Comparison of ENCODE assay signal across 11 mouse cellular contexts in the genomic region with DNA sequence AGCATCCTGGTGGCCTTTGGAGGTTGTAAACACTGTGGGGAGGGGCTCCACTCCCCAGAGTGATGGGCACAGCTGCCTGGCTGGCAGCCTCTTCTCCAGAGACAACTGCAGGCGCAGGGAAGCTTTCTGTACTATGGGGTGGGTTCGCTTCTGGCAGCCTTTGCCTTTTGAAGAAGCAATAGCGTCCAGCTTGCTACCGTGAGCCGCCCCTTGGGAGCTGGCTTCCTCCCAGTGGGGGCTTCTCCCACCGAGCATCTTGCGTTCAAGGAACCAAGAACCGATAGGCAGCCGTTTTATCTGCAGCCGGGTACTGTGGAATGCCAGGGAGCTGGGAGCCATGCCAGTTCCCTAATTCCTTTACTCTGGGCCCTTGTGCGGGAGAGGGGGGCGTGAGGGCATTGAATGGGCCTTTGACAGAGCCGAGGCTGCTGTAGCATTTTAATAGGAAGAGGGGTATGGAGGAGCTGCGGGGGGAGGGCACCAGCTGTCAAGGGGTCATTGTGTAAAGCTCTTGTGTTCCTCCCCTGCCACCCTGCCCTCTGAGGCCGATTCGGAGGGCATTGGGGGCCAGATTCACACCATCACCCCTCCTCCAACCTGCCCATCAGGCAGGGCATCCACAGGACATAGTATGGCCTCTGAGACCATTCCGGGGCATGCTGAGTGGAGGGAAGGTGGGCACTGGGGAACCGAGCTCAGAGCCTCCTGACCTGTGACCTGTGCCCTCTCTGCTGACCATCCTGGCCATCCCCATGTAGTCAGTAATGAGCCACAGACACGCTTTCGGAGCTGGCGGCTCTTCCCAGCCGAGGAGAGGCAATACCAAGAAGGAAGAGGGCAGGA. TPM values are rescaled to one million over a fixed set of nuclear protein-coding genes. Genes with fewer than 3 reads are reported as not detected.
A peak's percentile ranks its signal among the peaks of the same experiment; 100 is the strongest.
DNase-seq lines count a peak whose midpoint lies in the region; ATAC-seq lines count a peak whose summit lies in the region.
"Had no signal": no experiment of that assay in that cellular context is flagged by ENCODE, and none has a peak within 500 bp of the region (broad histone marks: within the 10 kb centered on the region; RNA-seq: fewer than 3 reads in every experiment).

No protein-coding gene starts in this region.

- no peaks in the 10 kb centered on the region for H3K9me3 ChIP-seq in forebrain, embryonic 13.5 days (replicated peaks)
- no peaks in the 10 kb centered on the region for H3K9me3 ChIP-seq in neural tube, embryonic 13.5 days

- H3K27ac ChIP-seq in forebrain, embryonic 13.5 days: peak overlapping the region; percentile 83
- peak overlapping the region; percentile 83 for H3K27ac ChIP-seq in neural tube, embryonic 13.5 days (replicated peaks)

- peaks cover 42% of the 10 kb centered on the region for H3K4me1 ChIP-seq in forebrain, embryonic 13.5 days
- H3K4me1 ChIP-seq in neural tube, embryonic 13.5 days (replicated peaks): peaks cover 40% of the 10 kb centered on the region

- H3K36me3 ChIP-seq in forebrain, embryonic 13.5 days (ENCODE audit: poor library complexity, severe bottlenecking): peaks cover 26% of the 10 kb centered on the region
- H3K36me3 ChIP-seq in neural tube, embryonic 13.5 days: peaks cover 19% of the 10 kb centered on the region

- 27% methylated on average over 22 of the region's 22 CpGs for WGBS in forebrain, embryonic 13.5 days
- WGBS in neural tube, embryonic 13.5 days: 33% methylated on average over 22 of the region's 22 CpGs

- intact Hi-C loops in heart, postnatal 14 days (cut with DNase I): no loop called here

- H3K27me3 ChIP-seq in forebrain, embryonic 13.5 days: no peaks in the 10 kb centered on the region
- no peaks in the 10 kb centered on the region for H3K27me3 ChIP-seq in neural tube, embryonic 13.5 days
- H3K27me3 ChIP-seq: CH12.LX had no signal

- peak overlapping the region; percentile 17; the same call in 1 of the 2 replicates for H3K9ac ChIP-seq in forebrain, embryonic 13.5 days
- H3K9ac ChIP-seq in neural tube, embryonic 13.5 days: peak overlapping the region; percentile 35
- H3K9ac ChIP-seq: lung, embryonic 14.5 days had no signal

- ATAC-seq in forebrain, embryonic 13.5 days: peak; percentile 93
- peak; percentile 93 for ATAC-seq in neural tube, embryonic 13.5 days (ENCODE audit: low read depth)

- DNase-seq in heart, postnatal 4 days: peak; percentile 43
- DNase-seq in heart, postnatal 14 days: no peak
- peak; percentile 75 to 79 for DNase-seq in layer of hippocampus, postnatal 10 days (ENCODE audit: low spot score in 2 of 2)
- no peak for DNase-seq in kidney, adult 18-20 months
- DNase-seq in ovary, adult 18-20 months (ENCODE audit: low spot score): no peak
- DNase-seq in kidney, postnatal 25 days: no peak
- DNase-seq: lung, embryonic 14.5 days had no signal

- H3K4me2 ChIP-seq in forebrain, embryonic 13.5 days: peak overlapping the region; percentile 42
- peak overlapping the region; percentile 10; the same call in 1 of the 2 replicates for H3K4me2 ChIP-seq in neural tube, embryonic 13.5 days
- H3K4me2 ChIP-seq: lung, embryonic 14.5 days had no signal

- H3K4me3 ChIP-seq in forebrain, embryonic 13.5 days: 0 out of 2 replicates have a peak overlapping the region, but pooled peaks have one; percentile 1
- no peak overlapping the region for H3K4me3 ChIP-seq in neural tube, embryonic 13.5 days

RNA-seq across cellular contexts. Expression of a gene that starts 22.9 kb away (rescaled TPM):
- under 1 TPM; 0.79 to 0.88 TPM for total RNA-seq in heart, postnatal 4 days (2021)
- under 1 TPM; 0.27 to 0.60 TPM for total RNA-seq in heart, postnatal 14 days (2021)
- polyA plus RNA-seq in forebrain, embryonic 13.5 days (2015; fragmentation: Nextera tagmentation; extraction: Ambion mirVana): 1.8 and 3.7 TPM in 2 replicates
- total RNA-seq in layer of hippocampus, postnatal 10 days (2021): 1 to 10 TPM; 1.2 to 2.4 TPM
- 2.9 TPM in 2 replicates for polyA plus RNA-seq in neural tube, embryonic 13.5 days (2015; fragmentation: Nextera tagmentation; extraction: Ambion mirVana)
- total RNA-seq: common myeloid progenitor, adult 5-6 weeks had no signal

RNA-seq across cellular contexts. Expression of a gene that starts 29.1 kb away (rescaled TPM):
- total RNA-seq in heart, postnatal 4 days (2021): 10 to 100 TPM; 27.4 to 27.7 TPM
- 10 to 100 TPM; 11.3 to 13.4 TPM for total RNA-seq in heart, postnatal 14 days (2021)
- 21.6 and 22.3 TPM in 2 replicates for polyA plus RNA-seq in forebrain, embryonic 13.5 days (2015; fragmentation: Nextera tagmentation; extraction: Ambion mirVana)
- total RNA-seq in layer of hippocampus, postnatal 10 days (2021): 10 to 100 TPM; 27.3 to 28.7 TPM
- 38.8 and 39.1 TPM in 2 replicates for polyA plus RNA-seq in neural tube, embryonic 13.5 days (2015; fragmentation: Nextera tagmentation; extraction: Ambion mirVana)

RNA-seq across cellular contexts. Expression of a gene that starts 36.0 kb away (rescaled TPM):
- total RNA-seq in heart, postnatal 4 days (2021): 100 to 1,000 TPM; 922 to 952 TPM
- 100 to 1,000 TPM; 606 to 649 TPM for total RNA-seq in heart, postnatal 14 days (2021)
- polyA plus RNA-seq in forebrain, embryonic 13.5 days (2015; fragmentation: Nextera tagmentation; extraction: Ambion mirVana): 911 and 1,077 TPM in 2 replicates
- total RNA-seq in layer of hippocampus, postnatal 10 days (2021): 1,000 to 10,000 TPM; 1,016 to 1,166 TPM
- 821 and 850 TPM in 2 replicates for polyA plus RNA-seq in neural tube, embryonic 13.5 days (2015; fragmentation: Nextera tagmentation; extraction: Ambion mirVana)

Comparison
In these comparisons a context has a peak if more than half of its experiments do, and no peak if none do; other contexts are left out.
1. DNase-seq: peak in heart, postnatal 4 days (single experiment) and layer of hippocampus, postnatal 10 days (2 of 2); none in heart, postnatal 14 days (0 of 2), kidney, adult 18-20 months (single experiment), ovary, adult 18-20 months (single experiment) and kidney, postnatal 25 days (0 of 2).